Mouse (Mus musculus) lung, postnatal 4 days (tissue): ENCODE data around the gene Ercc6.

ENCODE experiments used
- DNase-seq, 2 experiments: peaks; one replicate each; pipeline ENCODE4 v3.0.0; 2021

Gene Ercc6

DNA sequence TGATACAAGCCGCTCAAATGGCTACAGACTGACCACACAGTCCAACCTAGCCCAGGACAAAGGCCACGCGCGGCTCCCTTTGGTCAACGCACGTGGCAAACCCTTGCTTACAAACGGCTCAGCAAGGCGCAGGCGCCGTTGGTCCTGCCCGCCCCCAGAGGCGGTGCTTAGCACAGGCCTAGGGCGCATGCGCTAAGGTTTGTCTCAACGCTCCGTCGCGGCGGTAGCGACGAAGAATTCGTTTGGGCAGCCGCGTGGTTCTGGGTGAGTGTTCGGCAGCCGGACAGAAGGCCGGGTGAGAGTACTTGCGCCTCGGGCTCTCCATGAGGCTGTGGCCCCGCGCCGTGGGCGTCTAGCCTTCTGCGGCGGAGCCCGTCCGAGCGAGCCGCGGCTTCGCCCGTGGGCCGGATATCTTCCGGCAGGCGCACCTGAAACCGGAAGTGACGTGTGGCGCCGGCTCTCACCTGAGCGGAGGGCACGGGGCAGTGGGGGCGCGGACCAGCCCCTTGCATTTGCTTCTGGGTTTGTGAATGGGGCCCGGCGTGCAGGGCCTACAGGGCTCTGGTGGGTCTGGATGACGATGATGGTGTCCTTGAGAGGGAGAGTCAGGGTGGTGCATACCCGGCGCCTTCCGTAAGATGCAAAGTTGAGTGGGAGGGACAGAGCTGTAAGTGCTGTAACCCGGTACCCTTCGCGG lies at the start of gene Ercc6:
Gene Ercc6, plus strand, starts transcription at position 186 of the 697 bp plus-strand sequence.
- peak; percentile 94 to 95 for DNase-seq

DNA sequence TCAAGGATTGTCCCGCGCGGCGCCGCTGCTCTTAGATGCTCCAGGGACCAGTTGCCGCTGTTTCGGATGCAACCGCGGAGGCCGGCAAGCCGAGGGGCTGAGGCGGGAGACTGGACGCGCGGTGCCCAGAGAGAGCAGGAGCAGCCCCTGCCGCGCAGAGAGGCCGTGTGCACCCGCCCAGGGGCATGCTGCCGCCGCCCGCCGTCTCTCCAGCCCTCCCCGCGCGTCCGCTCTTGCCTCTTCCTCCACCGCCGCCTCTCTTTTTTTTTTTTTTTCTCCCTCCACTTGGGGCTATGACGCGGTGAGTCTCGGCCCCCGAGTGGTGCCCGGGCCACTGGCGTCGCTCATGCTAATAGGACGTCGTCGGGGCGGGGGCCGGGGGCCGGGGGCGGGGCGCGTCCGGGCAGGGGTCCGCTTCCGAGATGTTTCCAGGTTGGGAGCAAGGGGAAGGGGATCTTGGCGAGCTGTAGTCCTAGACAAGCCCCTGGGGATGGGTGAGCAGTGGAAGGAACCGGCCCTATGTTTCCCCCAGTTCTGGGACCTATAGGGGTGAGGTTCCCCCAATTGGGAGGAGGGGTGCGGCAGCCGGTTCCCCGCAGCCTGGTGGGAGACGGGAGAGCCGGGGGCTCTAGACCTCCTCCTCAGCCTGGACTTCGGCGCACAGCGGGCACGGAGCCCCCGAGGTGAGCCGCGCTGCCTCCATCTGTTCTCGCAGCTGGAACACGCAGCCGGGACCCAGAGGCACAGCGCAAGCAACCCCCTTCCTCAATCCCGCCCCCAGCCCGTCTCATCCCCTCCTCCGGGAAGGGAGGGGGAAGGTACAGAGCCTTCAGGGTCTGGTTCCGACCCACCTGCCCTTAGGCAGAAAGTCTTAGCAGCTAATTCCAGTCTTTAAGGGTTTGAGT lies 48.5 kb upstream of the Ercc6 start, which contains the start of gene Slc18a3:
Gene Slc18a3, minus strand, starts transcription at position 250 of the 905 bp plus-strand sequence.
- no peak for DNase-seq

DNA sequence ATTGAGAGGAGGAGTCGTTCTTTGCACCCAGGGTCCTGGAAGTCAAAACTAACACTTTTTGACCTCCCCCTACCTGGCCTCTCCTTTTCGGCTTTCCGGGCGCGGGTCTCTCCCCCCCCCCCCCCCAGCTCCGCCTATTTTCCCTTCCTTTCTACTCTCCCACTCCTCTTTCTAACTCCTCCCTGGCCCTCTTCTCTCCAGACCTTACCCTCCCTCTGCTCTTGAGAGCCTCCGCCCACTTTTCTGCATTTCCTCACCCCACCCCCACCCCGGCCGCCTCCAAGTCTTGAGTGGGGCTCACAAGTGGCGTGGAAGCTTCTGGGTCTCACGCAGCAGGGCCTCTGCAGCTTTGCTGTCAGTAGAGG lies 47.8 kb upstream of the Ercc6 start:
- DNase-seq, result no peak

DNA sequence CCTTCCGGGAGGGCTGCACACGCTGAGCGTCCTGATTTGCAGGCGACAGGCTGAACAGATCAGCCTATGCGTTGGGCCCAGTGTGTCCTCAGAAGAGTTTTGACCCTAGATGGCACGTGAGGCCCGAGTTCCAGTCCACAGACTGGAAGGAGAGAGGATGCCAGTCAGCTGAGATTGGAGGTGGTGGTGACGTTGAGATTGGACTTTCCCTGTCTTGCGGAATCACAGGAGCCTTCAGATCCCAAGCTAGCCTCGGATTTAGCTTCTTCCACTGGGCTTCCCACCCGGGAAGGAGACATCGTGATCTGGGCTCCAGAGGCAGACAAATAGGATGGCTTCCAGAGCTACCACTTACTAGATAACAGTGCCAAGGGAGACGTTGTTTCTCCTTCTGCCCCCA lies 47.4 kb upstream of the Ercc6 start, which contains the start of gene Chat:
Gene Chat, minus strand, starts transcription at position 101 of the 400 bp plus-strand sequence.
- DNase-seq, result no peak

DNA sequence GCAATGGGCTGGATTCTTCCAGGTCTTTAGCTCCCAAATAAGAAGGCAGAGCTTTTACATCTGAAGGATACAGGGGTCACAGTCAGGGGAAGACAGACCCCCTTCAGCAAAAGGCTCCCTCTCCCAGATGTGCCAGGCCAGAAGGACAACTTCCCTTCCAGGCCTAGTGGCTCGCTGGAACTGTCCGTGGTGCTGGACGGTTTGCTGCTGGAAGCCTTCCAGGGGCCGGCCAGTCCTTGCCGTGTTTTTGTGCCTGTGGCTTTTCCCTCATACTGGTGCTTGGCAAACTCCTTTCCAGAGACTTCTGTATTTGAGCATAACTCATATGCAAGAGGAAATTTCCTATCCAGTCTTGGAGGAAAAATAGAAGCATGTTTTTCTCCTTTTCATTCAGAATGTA lies 45.7 kb upstream of the Ercc6 start:
- peak; percentile 44 to 64 for DNase-seq

DNA sequence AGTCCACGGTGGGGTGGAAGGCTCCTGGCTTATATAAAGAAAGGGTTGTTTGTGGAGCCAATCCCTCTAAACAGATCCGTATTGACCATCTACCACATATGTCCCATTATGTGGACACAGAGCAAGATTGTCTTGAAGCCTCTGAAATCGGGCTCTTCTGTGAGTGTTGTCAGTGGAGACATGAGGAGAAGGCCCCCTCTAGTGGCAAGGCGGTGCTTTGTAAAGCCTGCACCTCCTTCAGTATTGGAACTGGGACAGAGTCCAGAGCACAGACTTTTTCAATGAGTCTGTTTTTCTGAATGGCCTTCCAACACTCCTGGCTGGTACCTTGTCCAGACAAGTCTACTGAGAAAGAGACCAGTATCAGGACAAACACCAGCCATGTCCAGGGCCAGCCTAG lies 40.3 kb upstream of the Ercc6 start:
- peak in 1 of 2 experiments; percentile 47 for DNase-seq

DNA sequence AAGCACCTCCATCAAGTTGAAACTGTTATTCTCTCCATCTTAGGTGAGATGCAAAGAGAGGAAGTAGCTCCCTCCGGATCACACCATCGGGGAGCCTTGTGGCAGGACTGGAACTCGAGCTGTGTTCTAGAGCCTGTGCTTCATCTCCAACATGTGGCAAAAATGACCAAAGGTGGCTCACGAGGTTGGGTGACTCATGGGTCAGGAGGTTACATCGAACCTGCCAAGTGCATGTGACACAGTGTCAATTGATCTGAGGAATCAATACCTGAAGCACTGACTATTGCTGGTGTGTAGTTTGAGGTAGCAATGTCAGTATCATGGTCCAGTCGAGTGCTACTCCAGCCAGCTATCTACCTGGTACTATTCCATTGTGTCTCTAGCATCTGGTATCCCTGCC lies 36.8 kb upstream of the Ercc6 start:
- DNase-seq, result no peak

DNA sequence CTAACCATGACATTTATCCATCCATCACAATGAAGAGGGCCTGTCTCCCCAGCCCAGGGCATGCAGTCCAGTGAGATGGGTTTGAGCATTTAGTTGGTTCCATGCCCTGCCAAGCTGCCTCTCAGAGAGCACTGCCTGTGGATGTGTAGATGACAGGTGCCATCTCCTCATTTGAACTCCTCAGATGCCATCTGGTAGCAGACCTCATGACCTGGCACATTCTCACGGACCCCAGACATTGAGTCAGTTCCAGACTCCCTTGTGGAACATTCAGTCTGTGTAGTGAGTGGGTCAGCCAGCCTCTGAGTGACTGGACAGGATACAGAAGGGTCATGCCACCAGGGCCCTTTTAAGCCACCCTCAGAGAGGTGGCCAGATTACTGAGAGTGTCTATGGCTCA lies 35.7 kb upstream of the Ercc6 start:
- no peak for DNase-seq

DNA sequence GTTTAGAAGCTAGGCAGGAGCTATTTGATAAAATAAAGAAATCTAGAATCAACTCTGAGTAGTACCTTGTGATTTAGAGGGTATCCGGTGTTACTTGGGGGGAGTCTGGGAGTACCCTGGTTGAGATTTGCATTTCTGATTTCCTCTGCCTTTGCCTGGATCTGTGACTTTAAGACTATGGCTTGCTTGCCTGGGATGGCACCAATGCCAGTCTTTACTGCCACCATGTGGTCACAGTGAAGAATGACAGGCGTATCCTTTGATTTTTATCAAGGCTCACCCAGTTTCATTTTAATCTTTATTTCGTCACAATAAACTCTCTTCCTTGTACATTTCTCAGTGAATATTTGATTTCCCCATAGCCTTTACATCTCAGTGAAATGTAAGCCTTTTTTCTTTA lies 31.3 kb upstream of the Ercc6 start:
- DNase-seq, result peak in 1 of 2 experiments; percentile 22

DNA sequence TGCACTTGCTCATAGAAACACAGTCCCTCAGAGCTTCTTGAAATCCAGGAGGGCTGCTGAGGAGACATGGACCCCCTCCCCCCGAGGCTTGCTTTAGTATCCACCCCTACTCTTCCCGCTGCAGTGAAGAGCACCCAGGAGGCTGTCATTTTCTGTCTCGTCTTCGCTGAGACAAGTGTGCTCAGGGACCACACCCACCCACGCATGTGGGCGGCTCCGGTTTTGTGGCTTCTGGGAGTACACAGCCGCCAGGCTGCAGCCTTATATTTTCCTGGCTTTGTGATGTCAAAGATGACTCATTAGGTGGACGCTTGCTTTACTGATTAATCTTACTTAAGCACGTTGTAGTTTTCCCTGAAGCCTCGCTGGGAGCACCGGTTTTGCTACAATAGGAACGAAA lies 20.8 kb upstream of the Ercc6 start:
- DNase-seq, result peak in 1 of 2 experiments; percentile 13

DNA sequence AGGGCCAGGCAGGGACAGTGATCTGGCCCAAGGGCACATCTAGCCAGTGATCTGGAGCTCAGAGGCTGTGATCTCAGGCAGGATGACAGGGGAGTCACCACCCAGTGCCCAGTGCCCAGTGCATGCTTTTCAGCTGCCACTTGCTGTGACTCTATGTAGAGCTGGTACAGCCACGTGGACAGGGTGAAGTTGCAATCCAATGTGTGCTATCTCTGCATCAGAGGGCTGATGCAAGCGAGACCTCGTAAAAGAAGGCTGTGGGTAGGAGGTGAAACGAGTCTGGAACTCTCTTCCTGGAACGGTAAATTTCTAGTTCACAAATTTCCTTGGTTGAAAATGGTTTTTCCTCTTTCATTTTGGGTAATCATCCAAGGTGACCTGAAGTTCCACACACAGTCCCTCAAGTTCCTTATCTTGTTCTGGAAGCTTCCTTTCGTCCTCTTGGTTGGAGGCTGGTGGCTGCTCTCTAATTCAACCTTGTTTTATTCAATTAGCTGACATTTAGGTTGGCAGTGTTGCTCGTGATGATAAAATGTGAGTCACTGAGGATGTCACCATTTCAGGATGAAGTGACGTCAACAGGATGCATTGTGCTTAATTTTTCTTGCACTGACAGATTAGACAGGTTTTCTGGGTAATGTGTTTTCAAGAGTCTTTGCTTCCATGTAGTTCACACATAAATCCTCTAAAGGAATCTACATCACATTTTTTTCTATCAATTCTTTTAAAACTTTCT lies 17.0 kb upstream of the Ercc6 start:
- no peak for DNase-seq

DNA sequence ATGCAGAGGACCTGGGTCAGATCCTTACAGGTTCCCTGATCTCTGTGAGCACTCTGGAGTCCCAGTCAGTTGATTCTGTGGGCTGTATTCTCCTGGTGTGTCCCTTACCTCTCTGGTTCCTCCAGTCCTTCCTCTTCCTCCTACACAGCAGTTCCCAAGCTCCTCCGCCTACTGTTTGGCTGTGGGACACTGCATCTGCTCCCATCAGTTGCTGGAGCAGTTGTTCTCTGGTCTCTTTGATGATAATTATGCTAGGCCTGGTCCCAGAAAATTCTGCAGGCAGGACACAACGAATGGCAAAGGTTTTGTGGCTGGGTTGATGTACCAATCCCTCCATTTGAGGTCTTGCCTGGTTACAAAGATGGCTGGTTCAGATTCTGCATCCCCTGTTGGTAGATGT lies 12.0 kb upstream of the Ercc6 start:
- no peak for DNase-seq

DNA sequence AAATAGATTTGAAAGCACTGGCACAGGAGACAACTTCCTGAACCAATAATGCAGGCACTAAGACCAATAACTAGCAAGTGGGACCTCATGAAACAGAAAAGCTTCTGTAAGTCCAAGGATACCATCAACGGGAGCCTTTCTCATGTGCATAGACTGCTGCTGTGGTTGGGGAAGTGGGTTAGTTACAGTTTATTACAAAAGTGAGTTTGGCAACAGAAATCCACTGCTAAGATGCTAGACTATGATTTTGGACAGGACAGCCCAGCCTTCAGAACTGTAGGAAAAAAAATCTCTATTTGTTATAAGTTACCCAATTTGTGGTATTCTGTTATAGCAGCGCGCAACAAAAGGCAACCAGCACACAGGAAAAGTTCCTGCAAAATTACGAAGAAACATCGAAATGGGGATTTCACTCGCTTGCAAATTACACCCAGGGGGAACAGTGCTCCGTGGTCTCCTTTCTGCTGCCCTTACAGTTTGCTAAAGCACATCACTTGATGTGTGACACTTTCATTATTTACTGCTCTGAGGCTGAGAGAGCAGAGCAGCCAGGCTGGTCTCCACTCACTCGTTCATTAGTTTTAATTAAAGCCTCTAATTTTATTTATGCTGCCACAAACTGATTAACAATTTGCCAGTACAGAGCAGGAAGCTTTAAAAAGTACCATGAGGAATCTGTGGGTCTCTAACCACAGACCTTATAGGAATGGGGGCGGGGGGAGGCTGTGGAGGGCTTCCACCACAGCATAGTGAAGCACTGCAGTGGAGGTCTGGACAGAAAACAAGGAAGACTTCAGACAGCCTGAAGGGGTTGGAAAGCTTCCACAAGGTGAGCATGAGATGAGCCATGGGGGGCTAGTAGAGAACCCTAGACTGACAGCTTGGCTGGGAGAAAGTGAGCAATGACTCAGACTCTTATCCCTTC lies 10.3 kb upstream of the Ercc6 start:
- DNase-seq, result no peak

DNA sequence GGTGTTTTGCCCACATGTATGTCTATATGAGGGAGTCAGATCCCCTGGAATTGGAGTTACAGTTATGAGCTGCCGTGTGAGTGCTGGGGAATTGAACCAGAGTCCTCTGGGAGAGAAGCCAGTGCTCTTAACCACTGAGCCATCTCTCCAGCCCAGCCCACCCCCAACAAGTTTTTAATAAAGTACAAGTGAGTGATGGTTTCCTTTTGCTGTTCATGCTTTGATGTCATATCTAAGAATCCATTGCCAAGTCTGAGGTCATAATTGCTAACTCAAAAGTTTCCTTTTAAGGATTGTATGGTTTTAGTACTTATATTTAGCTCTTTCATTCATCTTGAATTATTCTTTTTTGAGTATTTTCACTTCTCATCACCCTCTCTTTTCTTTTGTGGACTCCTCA lies 9.4 kb upstream of the Ercc6 start:
- DNase-seq, result no peak

DNA sequence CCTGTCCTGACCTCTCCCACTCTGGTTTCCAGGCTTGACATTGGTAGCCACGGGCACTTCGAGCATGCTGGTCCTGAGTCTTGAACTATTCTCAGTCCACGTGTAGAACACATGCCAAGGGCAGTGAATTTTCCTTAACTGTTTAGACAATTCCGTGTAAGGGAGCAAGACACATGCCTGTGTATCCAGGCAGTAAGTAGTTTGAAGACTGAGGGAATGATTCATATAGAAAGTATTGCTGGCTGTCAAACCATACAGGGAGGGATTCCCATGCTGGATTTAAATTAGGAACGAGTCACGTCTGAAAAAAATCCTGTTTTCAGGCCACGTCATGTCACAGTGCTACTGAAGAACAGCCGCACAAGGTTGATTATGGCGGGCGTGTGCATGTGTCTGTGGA lies 7.0 kb upstream of the Ercc6 start:
- DNase-seq, result no peak

DNA sequence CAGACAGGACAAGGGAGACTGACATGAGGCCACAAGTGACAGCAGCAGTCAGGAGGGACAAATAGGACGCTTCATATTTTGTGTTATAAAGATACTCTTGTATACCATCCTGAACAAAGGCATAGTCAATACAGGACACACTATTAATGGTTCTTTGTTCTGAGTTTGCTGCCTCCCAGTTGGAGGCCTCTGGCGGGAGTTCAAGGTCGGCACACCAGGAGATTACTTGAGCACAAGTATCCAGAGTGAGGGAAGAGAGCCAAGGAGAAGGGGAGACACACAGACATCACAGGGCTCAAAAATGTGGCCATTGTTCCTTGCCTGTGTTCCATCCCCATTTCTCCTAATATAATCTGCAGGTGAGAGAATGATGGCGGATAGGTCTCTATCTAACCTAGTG lies 6.1 kb upstream of the Ercc6 start:
- no peak for DNase-seq

DNA sequence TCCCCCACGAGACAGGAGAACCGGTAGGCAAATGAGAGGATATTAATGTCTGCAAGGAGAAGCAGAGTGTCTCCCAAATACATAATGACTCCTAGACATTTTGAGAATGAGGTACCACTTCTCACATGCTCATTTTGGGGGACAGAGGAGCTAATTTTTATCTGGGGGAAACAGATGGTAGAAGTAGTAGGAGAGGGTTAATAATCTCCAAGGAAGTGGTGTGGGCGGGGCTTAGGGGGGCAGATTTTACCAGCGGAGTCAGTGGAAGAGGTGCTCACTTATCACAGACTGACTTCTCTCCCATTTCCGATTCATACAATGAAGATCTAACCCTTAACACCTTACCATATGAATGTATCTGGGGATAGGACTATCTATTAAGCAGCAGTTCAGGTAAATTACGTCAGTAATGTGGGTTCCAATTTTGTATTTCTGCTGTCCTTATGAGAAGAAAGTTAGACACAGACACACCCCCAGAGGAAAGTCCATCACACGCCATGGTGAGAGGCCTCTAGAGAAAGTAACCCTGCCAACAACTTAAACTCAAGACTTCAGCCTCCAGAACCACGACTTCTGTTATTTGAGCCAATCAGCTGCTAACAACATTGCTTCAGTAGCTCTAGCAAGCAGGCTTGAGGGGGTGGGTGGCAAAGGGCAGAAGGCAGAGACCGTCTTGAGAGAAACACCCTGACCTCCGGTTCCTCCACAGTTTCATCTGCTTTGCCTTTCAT lies 5.1 kb upstream of the Ercc6 start:
- no peak for DNase-seq

DNA sequence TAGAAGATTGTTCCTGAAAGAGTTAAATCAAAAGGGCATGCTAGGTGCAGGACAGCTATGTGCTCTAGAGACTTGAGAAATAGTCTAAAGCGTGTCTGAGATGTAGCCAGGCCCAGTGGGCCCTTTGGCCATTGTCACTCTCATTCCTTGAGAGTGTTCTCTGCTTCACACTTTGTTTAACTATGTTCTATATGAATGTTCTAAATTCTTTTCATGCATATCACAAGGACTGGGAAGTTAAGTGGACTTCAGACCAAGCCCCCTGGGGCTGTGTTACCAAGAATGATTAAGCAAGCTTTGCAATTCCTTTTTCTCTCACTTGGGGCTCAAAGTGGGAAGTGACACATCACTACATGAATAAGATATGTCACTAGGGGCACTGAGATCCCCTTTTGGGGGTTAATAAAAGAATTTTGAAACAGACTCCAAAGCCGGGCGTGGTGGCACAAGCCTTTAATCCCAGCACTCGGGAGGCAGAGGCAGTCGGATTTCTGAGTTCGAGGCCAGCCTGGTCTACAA lies 3.8 kb upstream of the Ercc6 start:
- DNase-seq, result no peak

DNA sequence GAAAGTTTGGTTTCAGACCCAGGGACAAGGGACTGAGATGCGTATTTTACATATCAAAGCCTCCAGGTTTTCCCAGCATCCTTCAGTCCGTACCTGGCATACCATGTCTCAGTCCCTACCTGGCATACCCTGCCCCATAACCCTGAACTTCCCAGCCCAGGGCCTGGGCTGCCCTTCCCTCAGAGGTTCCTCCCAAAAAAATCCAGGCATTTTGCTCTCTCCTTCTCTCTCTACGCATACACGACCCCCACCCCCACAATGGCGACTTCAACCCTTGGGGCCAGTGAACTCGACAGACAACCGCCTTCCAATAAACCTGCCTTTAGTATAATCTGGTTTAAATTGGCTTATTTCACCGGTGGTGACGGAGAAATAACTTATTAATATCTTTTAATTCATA lies 409 bp upstream of the Ercc6 start:
- no peak for DNase-seq

DNA sequence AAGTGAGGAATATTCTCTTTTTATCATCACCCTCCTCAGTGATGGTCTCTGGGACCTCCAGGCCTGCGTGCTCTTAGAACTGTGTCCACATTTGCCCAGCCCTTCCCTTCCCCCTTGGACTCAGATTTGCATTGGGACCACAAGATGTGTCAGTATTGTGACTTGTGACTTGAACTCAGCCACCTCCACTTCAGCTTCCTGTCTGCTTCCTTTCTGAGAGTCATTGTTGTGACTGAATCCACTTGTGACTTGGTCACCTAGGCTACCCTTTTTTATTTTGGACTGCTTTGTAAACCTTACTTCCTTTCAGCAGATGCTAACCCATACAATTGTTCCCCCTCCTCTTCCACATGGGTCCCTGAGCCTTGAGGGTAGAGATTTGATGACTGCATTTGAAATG lies 2.8 kb downstream of the Ercc6 start:
- no peak for DNase-seq

DNA sequence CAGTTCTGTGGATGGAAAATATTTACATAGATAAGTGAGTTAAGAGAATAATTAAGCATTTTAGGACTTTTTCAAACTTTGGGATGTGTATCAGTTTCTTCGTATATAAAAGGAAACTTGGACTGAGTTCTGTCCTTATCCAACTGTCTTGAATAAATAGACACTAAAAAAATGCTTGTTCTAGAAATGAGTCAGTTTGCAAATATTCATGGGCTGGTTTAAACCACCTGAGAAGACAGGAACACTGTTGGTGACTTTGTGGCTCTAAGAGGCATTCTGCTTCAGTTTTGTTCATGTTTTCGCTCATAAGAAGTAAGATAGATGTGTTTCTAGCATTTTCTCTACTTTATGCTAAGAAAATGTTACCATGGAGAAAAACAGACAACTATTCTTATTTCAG lies 5.2 kb downstream of the Ercc6 start:
- DNase-seq, result no peak
